Mouse (Mus musculus) Muller cell, postnatal 12 days (primary cell): ENCODE measurements around the gene Dsp.

ENCODE experiments used
- DNase-seq: peaks from one replicate; pipeline ENCODE4 v3.0.0-alpha.2; 2015; ENCODE audit errors: inconsistent ontology term

Gene Dsp

GRCm38 (mm10) chr13:38193406-38193805 is 42.3 kb downstream of the Dsp start:
- no peak for DNase-seq

GRCm38 (mm10) chr13:38201413-38201812 is 50.3 kb downstream of the Dsp start:
- no peak for DNase-seq

- no peak for DNase-seq
Observed at GRCm38 (mm10) chr13:38204171-38204570, 53.1 kb downstream of the Dsp start.

GRCm38 (mm10) chr13:38204702-38205482 is 53.8 kb downstream of the Dsp start, which contains the start of gene Snrnp48:
Gene Snrnp48, plus strand, starts transcription at chr13:38204938.
- peak; percentile 94 for DNase-seq

GRCm38 (mm10) chr13:38211122-38211521 is 60.0 kb downstream of the Dsp start:
- DNase-seq = no peak

GRCm38 (mm10) chr13:38218686-38219085 is 67.6 kb downstream of the Dsp start:
- DNase-seq = no peak

- DNase-seq = no peak
Observed at GRCm38 (mm10) chr13:38220331-38220730, 69.2 kb downstream of the Dsp start.

GRCm38 (mm10) chr13:38230177-38230821 is 79.2 kb downstream of the Dsp start:
- no peak for DNase-seq

- DNase-seq = no peak
Observed at GRCm38 (mm10) chr13:38232411-38232810, 81.3 kb downstream of the Dsp start.

- no peak for DNase-seq
Observed at GRCm38 (mm10) chr13:38232856-38233625, 81.9 kb downstream of the Dsp start.

GRCm38 (mm10) chr13:38234651-38235050 is 83.6 kb downstream of the Dsp start:
- no peak for DNase-seq

- no peak for DNase-seq
Observed at GRCm38 (mm10) chr13:38235370-38235769, 84.3 kb downstream of the Dsp start.

- no peak for DNase-seq
Observed at GRCm38 (mm10) chr13:38248151-38248550, 97.1 kb downstream of the Dsp start.
